In the genomic region with DNA sequence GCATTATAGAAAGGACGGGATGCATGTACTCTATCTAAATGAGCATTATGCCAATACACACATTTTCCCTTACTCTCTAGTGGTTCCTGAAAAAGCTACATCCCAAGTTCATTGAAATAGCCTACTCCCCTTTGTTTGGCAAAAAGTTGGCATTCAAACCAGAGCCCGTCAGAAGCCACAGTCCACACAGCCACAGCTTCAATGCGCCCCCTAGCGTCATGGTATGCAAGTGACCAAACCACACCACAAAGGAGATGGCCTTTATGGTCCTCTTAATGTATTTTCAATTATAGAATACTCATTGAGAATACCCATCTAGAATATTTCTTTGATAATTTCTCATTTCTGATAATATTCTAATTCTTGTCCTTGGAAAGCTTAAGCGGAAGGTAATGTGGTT, we compare ENCODE assay signal across 9 mouse cellular contexts.
DNase-seq lines count a peak whose midpoint lies in the region; ATAC-seq lines count a peak whose summit lies in the region.
"Had no signal": no experiment of that assay in that cellular context is flagged by ENCODE, and none has a peak within 500 bp of the region (broad histone marks: within the 10 kb centered on the region; RNA-seq: fewer than 3 reads in every experiment).

No protein-coding gene starts in this region.

- no peaks in the 10 kb centered on the region for H3K27me3 ChIP-seq in liver, embryonic 12.5 days (replicated peaks)
- H3K27me3 ChIP-seq in midbrain, embryonic 14.5 days (ENCODE audit: control insufficient read depth, insufficient read depth, low read length), result no peaks in the 10 kb centered on the region

- DNase-seq in liver (peak; percentile 50), R1 (ENCODE audit: low read depth, low spot score) (peak; percentile 72)
- DNase-seq in cerebellum, adult 8-10 months, result peak; percentile 51
- DNase-seq in layer of hippocampus, postnatal 25 days (ENCODE audit: extremely low spot score in 1 of 2, low spot score in 1 of 2), result peak; percentile 43 to 73
- DNase-seq in midbrain, embryonic 14.5 days, result peak; percentile 83
- no peak for DNase-seq in natural killer cell, adult 2 months (ENCODE audit: low spot score in 2 of 2)

- 29% methylated on average over 5 of the region's 5 CpGs for WGBS in liver, embryonic 12.5 days (ENCODE audit: insufficient replicate concordance)
- 27% methylated on average over 5 of the region's 5 CpGs for WGBS in midbrain, embryonic 14.5 days

- H3K4me3 ChIP-seq in liver, embryonic 12.5 days, result no peak overlapping the region
- no peak overlapping the region for H3K4me3 ChIP-seq in midbrain, embryonic 14.5 days (replicated peaks; ENCODE audit: low read depth, low read length)
- H3K4me3 ChIP-seq: erythroblast, embryonic 14.5 days had no signal

- H3K9me3 ChIP-seq in liver, embryonic 12.5 days (replicated peaks), result no peaks in the 10 kb centered on the region
- H3K9me3 ChIP-seq in midbrain, embryonic 14.5 days (ENCODE audit: control insufficient read depth, low read length), result no peaks in the 10 kb centered on the region

- ATAC-seq in liver, embryonic 12.5 days, result no peak
- ATAC-seq in frontal cortex, adult (ENCODE audit: low TSS enrichment), result peak; percentile 70; the same call in 1 of the 2 replicates
- ATAC-seq in midbrain, embryonic 14.5 days (ENCODE audit: low FRiP score, low TSS enrichment), result peak; percentile 47; the same call in 1 of the 2 replicates

- H3K4me1 ChIP-seq in liver, embryonic 12.5 days, result no peaks in the 10 kb centered on the region
- peaks cover 12% of the 10 kb centered on the region; the same call in 1 of the 2 replicates for H3K4me1 ChIP-seq in midbrain, embryonic 14.5 days (ENCODE audit: control insufficient read depth, insufficient read depth, low read length)

- no peaks in the 10 kb centered on the region for H3K36me3 ChIP-seq in liver, embryonic 12.5 days
- no peaks in the 10 kb centered on the region for H3K36me3 ChIP-seq in midbrain, embryonic 14.5 days (ENCODE audit: control insufficient read depth, insufficient read depth, low read length)

- no peak overlapping the region for H3K9ac ChIP-seq in liver, embryonic 12.5 days
- H3K9ac ChIP-seq in midbrain, embryonic 14.5 days (replicated peaks; ENCODE audit: low read length), result no peak overlapping the region

- no peak overlapping the region for H3K27ac ChIP-seq in liver, embryonic 12.5 days
- no peak overlapping the region for H3K27ac ChIP-seq in midbrain, embryonic 14.5 days (replicated peaks; ENCODE audit: low read depth, low read length)

- no peak overlapping the region for H3K4me2 ChIP-seq in liver, embryonic 12.5 days
- H3K4me2 ChIP-seq in midbrain, embryonic 14.5 days (ENCODE audit: low read length), result no peak overlapping the region

Comparison
In these comparisons a context has a peak if more than half of its experiments do, and no peak if none do; other contexts are left out.
1. DNase-seq: peak in liver (single experiment), R1 (single experiment), cerebellum, adult 8-10 months (single experiment), layer of hippocampus, postnatal 25 days (2 of 2) and midbrain, embryonic 14.5 days (single experiment); none in natural killer cell, adult 2 months (0 of 2).